Mouse (Mus musculus) thymus, adult 2 months (tissue): ENCODE measurements around the gene B3glct.

ENCODE experiments used
- CTCF ChIP-seq: fragments of 200-500 bp; IDR thresholded peaks from 2 replicates; pipeline ENCODE4 v1.5.1; 2012; ENCODE audit warnings: mild to moderate bottlenecking, control low read depth, low read length, moderate library complexity, borderline replicate concordance; ENCODE audit not compliant: control insufficient read depth, poor library complexity, insufficient read depth; ENCODE audit errors: extremely low read depth
- POLR2A ChIP-seq: fragments of 200-500 bp; IDR thresholded peaks from 2 replicates; pipeline ENCODE4 v1.6.1; 2012; ENCODE audit warnings: mild to moderate bottlenecking, low read length, control low read depth, moderate library complexity; ENCODE audit not compliant: control insufficient read depth, poor library complexity, insufficient read depth; ENCODE audit errors: extremely low read depth

GRCm38 (mm10) chr5:149767651-149768301 is 89.7 kb downstream of the B3glct start:
- TF ChIP-seq POLR2A (no peak), CTCF (no peak)
